Mouse (Mus musculus) forebrain, embryonic 16.5 days (tissue): ENCODE results near the gene Gm44973. TPM values are rescaled to one million over a fixed set of nuclear protein-coding genes. Genes with fewer than 3 reads are reported as not detected.

Experiments used
- ATAC-seq: fragments of 200-750 bp; cut with Nextera tagmentation; 2 replicates; pipeline ENCODE4 v1.8.0; 2017; ENCODE audit warnings: mild to moderate bottlenecking, moderate library complexity
- H3K27ac ChIP-seq: fragments of 300-500 bp; sonication (generic); 2 replicates; pipeline ENCODE4 v1.5.1; 2014; ENCODE audit warnings: low read length, control low read depth
- H3K27me3 ChIP-seq: fragments of 300-500 bp; sonication (generic); replicated peaks from 2 replicates; pipeline ENCODE4 v1.6.1; 2014; ENCODE audit warnings: low read length; ENCODE audit not compliant: control insufficient read depth, insufficient read depth
- H3K36me3 ChIP-seq: fragments of 300-500 bp; sonication (generic); 2 replicates; pipeline ENCODE4 v1.6.1; 2014; ENCODE audit not compliant: control insufficient read depth, insufficient read depth
- H3K4me1 ChIP-seq: fragments of 300-500 bp; sonication (generic); replicated peaks from 2 replicates; pipeline ENCODE4 v1.6.1; 2014; ENCODE audit warnings: low read length; ENCODE audit not compliant: control insufficient read depth, insufficient read depth
- H3K4me2 ChIP-seq: fragments of 300-500 bp; sonication (generic); 2 replicates; pipeline ENCODE4 v1.6.1; 2014; ENCODE audit warnings: mild to moderate bottlenecking, low read length, control low read depth
- H3K4me3 ChIP-seq: fragments of 300-500 bp; sonication (generic); replicated peaks from 2 replicates; pipeline ENCODE4 v1.5.1; 2014; ENCODE audit warnings: mild to moderate bottlenecking, low read length, control low read depth
- H3K9ac ChIP-seq: fragments of 300-500 bp; sonication (generic); replicated peaks from 2 replicates; pipeline ENCODE4 v1.6.1; 2014; ENCODE audit warnings: low read depth, low read length, control low read depth
- H3K9me3 ChIP-seq: fragments of 300-500 bp; sonication (generic); 2 replicates; pipeline ENCODE4 v1.6.1; 2016; ENCODE audit warnings: low read length; ENCODE audit not compliant: control insufficient read depth
- WGBS: fragments of 180-500 bp; shearing (Covaris S2); extraction: QIAGEN DNeasy Blood & Tissue Kit; methylation state at CpG from one replicate; pipeline ENCODE4 v1.1.7; 2014; 5-methylcytosine and 5-hydroxymethylcytosine counted together
- polyA plus RNA-seq: library from polyadenylated mRNA; unstranded; fragments of >200 nt; fragmentation: Nextera tagmentation; extraction: Ambion mirVana; gene quantifications from 2 replicates; pipeline ENCODE4 v1.2.1, GENCODE M21; 2015

The Gm44973 gene
- polyA plus RNA-seq, 1 experiment from 2014 or later: not detected

- Histone ChIP-seq H3K36me3 (peaks cover 12% of the 10 kb centered on the region), H3K9me3 (no peaks in the 10 kb centered on the region), H3K4me1 (peaks cover 16% of the 10 kb centered on the region), H3K4me3 (peak within 1 kb of the TSS; percentile 84), H3K9ac (peak within 1 kb of the TSS; percentile 79), H3K4me2 (peak within 1 kb of the TSS; percentile 69), H3K27ac (peak within 1 kb of the TSS; percentile 96), H3K27me3 (no peaks in the 10 kb centered on the region)
- ATAC-seq: peak; percentile 95
- 1% methylated on average over 48 of the region's 48 CpGs for WGBS
Measured at GRCm38 (mm10) chr7:5038109-5038732, 22.9 kb downstream of the Gm44973 start, which contains the start of gene Zfp784. Zfp784 (minus strand) TSS chr7:5038446.

GRCm38 (mm10) chr7:5038940-5039339 lies 23.6 kb downstream of the Gm44973 start:
- Histone ChIP-seq H3K27me3 (no peaks in the 10 kb centered on the region), H3K9ac (peak overlapping the region; percentile 79), H3K4me2 (peak overlapping the region; percentile 69), H3K4me1 (peaks cover 16% of the 10 kb centered on the region), H3K4me3 (peak overlapping the region; percentile 84), H3K36me3 (peaks cover 8% of the 10 kb centered on the region; the same call in 1 of the 2 replicates), H3K27ac (peak overlapping the region; percentile 96; the same call in 1 of the 2 replicates), H3K9me3 (no peaks in the 10 kb centered on the region)
- WGBS: 39% methylated on average over 5 of the region's 5 CpGs
- no peak for ATAC-seq

GRCm38 (mm10) chr7:5044981-5045380 lies 29.7 kb downstream of the Gm44973 start:
- WGBS: 80% methylated on average over 2 of the region's 2 CpGs
- H3K9me3 ChIP-seq: no peaks in the 10 kb centered on the region
- no peak overlapping the region for H3K9ac ChIP-seq
- no peaks in the 10 kb centered on the region for H3K4me1 ChIP-seq
- H3K4me3 ChIP-seq: no peak overlapping the region
- no peak overlapping the region for H3K4me2 ChIP-seq
- ATAC-seq: no peak
- no peak overlapping the region for H3K27ac ChIP-seq
- H3K36me3 ChIP-seq: no peaks in the 10 kb centered on the region
- no peaks in the 10 kb centered on the region for H3K27me3 ChIP-seq

GRCm38 (mm10) chr7:5046112-5046511 lies 30.8 kb downstream of the Gm44973 start:
- Histone ChIP-seq H3K27me3 (no peaks in the 10 kb centered on the region), H3K27ac (no peak overlapping the region), H3K36me3 (no peaks in the 10 kb centered on the region), H3K4me3 (no peak overlapping the region), H3K4me2 (no peak overlapping the region), H3K9ac (no peak overlapping the region), H3K9me3 (no peaks in the 10 kb centered on the region), H3K4me1 (no peaks in the 10 kb centered on the region; the same call in 1 of the 2 replicates)
- ATAC-seq: no peak
- WGBS: 74% methylated on average over 2 of the region's 2 CpGs

- H3K4me1 ChIP-seq: peaks cover 5% of the 10 kb centered on the region
- H3K9ac ChIP-seq: no peak overlapping the region
- H3K27me3 ChIP-seq: peaks cover 3% of the 10 kb centered on the region; the same call in 1 of the 2 replicates
- ATAC-seq: no peak
- H3K36me3 ChIP-seq: no peaks in the 10 kb centered on the region
- WGBS: 40% methylated on average over 2 of the region's 2 CpGs
- H3K4me2 ChIP-seq: no peak overlapping the region
- H3K9me3 ChIP-seq: no peaks in the 10 kb centered on the region
- no peak overlapping the region for H3K4me3 ChIP-seq
- no peak overlapping the region for H3K27ac ChIP-seq
Measured at GRCm38 (mm10) chr7:5047313-5047712, 32.0 kb downstream of the Gm44973 start.

GRCm38 (mm10) chr7:5051193-5052192 lies 36.2 kb downstream of the Gm44973 start, which contains the start of gene Zfp580:
Zfp580 (plus strand) TSS chr7:5051538.
- H3K36me3 ChIP-seq: no peaks in the 10 kb centered on the region
- peak; percentile 83 for ATAC-seq
- peaks cover 39% of the 10 kb centered on the region for H3K4me1 ChIP-seq
- peak within 1 kb of the TSS; percentile 80 for H3K9ac ChIP-seq
- H3K27ac ChIP-seq: peak within 1 kb of the TSS; percentile 41
- H3K27me3 ChIP-seq: peaks cover 41% of the 10 kb centered on the region
- H3K9me3 ChIP-seq: no peaks in the 10 kb centered on the region
- peak within 1 kb of the TSS; percentile 67 for H3K4me3 ChIP-seq
- WGBS: under 1% methylated on average over 63 of the region's 65 CpGs
- peak within 1 kb of the TSS; percentile 94 for H3K4me2 ChIP-seq

- Histone ChIP-seq H3K27me3 (peaks cover 43% of the 10 kb centered on the region), H3K4me3 (peak overlapping the region; percentile 67), H3K9ac (peak overlapping the region; percentile 80), H3K27ac (no peak overlapping the region), H3K36me3 (no peaks in the 10 kb centered on the region), H3K4me1 (peaks cover 47% of the 10 kb centered on the region), H3K4me2 (peak overlapping the region; percentile 94), H3K9me3 (no peaks in the 10 kb centered on the region)
- WGBS: 7% methylated on average over 6 of the region's 12 CpGs
- ATAC-seq: no peak
Measured at GRCm38 (mm10) chr7:5052438-5052837, 37.1 kb downstream of the Gm44973 start.

GRCm38 (mm10) chr7:5052931-5053343 lies 37.6 kb downstream of the Gm44973 start:
- peak overlapping the region; percentile 80 for H3K9ac ChIP-seq
- H3K27ac ChIP-seq: no peak overlapping the region
- ATAC-seq: no peak
- peaks cover 47% of the 10 kb centered on the region for H3K27me3 ChIP-seq
- peak overlapping the region; percentile 67 for H3K4me3 ChIP-seq
- no peaks in the 10 kb centered on the region for H3K36me3 ChIP-seq
- no peaks in the 10 kb centered on the region for H3K9me3 ChIP-seq
- peak overlapping the region; percentile 94 for H3K4me2 ChIP-seq
- 3% methylated on average over 45 of the region's 45 CpGs for WGBS
- peaks cover 52% of the 10 kb centered on the region for H3K4me1 ChIP-seq
